10 mouse cellular contexts compared by ENCODE assay signal in the genomic region with DNA sequence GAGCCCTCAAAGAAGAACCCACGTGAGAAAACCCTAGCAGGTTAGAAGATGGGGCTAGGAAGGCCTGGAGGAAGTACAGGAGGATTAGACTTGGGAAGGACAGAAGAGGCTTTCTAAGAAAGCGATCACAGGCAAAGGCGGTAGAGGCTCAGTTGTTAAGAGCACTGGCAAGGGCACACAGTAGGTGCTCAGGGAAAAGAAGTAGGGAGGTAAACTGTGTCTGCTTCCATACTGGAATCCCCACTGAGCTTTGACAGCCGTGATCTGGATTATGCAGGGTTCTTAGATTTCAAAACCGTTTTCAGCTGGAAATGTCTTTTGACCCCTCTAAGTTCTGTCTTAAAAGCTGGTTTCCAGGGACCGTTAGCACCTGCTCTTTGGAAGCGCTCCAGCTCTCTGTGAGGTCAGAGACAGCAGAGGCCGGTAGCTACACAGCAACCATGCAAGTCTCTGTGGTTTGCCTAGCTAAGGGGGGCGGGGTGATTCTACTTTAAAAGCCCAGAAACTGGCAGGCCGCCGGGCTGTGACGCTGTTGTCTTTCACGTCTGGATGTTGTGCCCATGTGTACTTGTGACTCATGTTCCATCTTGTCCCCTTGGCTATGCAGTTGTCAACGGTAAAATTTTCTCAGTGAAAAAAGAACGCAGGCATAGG. TPM values are rescaled to one million over a fixed set of nuclear protein-coding genes. Genes with fewer than 3 reads are reported as not detected.
DNase-seq lines count a peak whose midpoint lies in the region; ATAC-seq lines count a peak whose summit lies in the region.
"Had no signal": no experiment of that assay in that cellular context is flagged by ENCODE, and none has a peak within 500 bp of the region (broad histone marks: within the 10 kb centered on the region; RNA-seq: fewer than 3 reads in every experiment).

No protein-coding gene starts in this region.

- no peak overlapping the region for H3K4me3 ChIP-seq in heart, embryonic 15.5 days
- H3K4me3 ChIP-seq: erythroblast, embryonic 14.5 days; limb, embryonic 12.5 days had no signal

- peak overlapping the region; percentile 49; the same call in 1 of the 2 replicates for H3K27ac ChIP-seq in heart, embryonic 15.5 days
- H3K27ac ChIP-seq: limb, embryonic 12.5 days had no signal

- no peak overlapping the region for H3K4me2 ChIP-seq in heart, embryonic 15.5 days
- H3K4me2 ChIP-seq: limb, embryonic 12.5 days had no signal

- H3K9ac ChIP-seq in heart, embryonic 15.5 days = no peak overlapping the region
- H3K9ac ChIP-seq: limb, embryonic 12.5 days had no signal

- WGBS in heart, embryonic 15.5 days = 54% methylated on average over 15 of the region's 15 CpGs

- H3K9me3 ChIP-seq in heart, embryonic 15.5 days (replicated peaks) = no peaks in the 10 kb centered on the region
- H3K9me3 ChIP-seq: limb, embryonic 12.5 days had no signal

- no peak for ATAC-seq in heart, embryonic 15.5 days (replicated peaks; ENCODE audit: insufficient number of reproducible peaks, insufficient read depth, low FRiP score, low read depth)
- ATAC-seq in CD4-positive, CD25-positive, alpha-beta regulatory T cell, adult 4 months = peak; percentile 82
- ATAC-seq in common myeloid progenitor, adult 5-6 weeks (replicated peaks; ENCODE audit: low read depth, poor library complexity, severe bottlenecking) = peak; percentile 91
- ATAC-seq in cerebellum, adult (ENCODE audit: insufficient number of reproducible peaks, low FRiP score, low TSS enrichment) = no peak

- H3K36me3 ChIP-seq in heart, embryonic 15.5 days = no peaks in the 10 kb centered on the region
- H3K36me3 ChIP-seq: limb, embryonic 12.5 days had no signal

- DNase-seq in heart, adult 11 months = no peak
- peak; percentile 2 to 5 for DNase-seq in layer of hippocampus, postnatal 14 days (ENCODE audit: low spot score in 2 of 2)
- DNase-seq in right cerebral cortex, postnatal 4 days = peak; percentile 7
- DNase-seq in heart, adult 9 months (ENCODE audit: low spot score in 2 of 2) = no peak

- H3K4me1 ChIP-seq in heart, embryonic 15.5 days (replicated peaks) = no peaks in the 10 kb centered on the region
- H3K4me1 ChIP-seq: limb, embryonic 12.5 days had no signal

- no peaks in the 10 kb centered on the region for H3K27me3 ChIP-seq in heart, embryonic 15.5 days
- H3K27me3 ChIP-seq: limb, embryonic 12.5 days had no signal

RNA-seq across cellular contexts. Expression of a gene that starts 43.8 kb away (rescaled TPM):
- 59.2 and 65.0 TPM in 2 replicates for polyA plus RNA-seq in heart, embryonic 15.5 days (2015; fragmentation: Nextera tagmentation; extraction: Ambion mirVana)
- 100 to 1,000 TPM; 134 to 140 TPM for polyA plus RNA-seq in CD4-positive, CD25-positive, alpha-beta regulatory T cell, adult 4 months (2017; shearing (Covaris generic))
- total RNA-seq in common myeloid progenitor, adult 5-6 weeks (2017) = 92.0 and 96.5 TPM in 2 replicates
- total RNA-seq in layer of hippocampus, postnatal 14 days (2021) = 10 to 100 TPM; 74.9 to 79.7 TPM

Comparison
In these comparisons a context has a peak if more than half of its experiments do, and no peak if none do; other contexts are left out.
1. ATAC-seq: peak in CD4-positive, CD25-positive, alpha-beta regulatory T cell, adult 4 months (single experiment) and common myeloid progenitor, adult 5-6 weeks (single experiment); none in heart, embryonic 15.5 days (single experiment) and cerebellum, adult (single experiment).
2. DNase-seq: peak in layer of hippocampus, postnatal 14 days (2 of 2) and right cerebral cortex, postnatal 4 days (single experiment); none in heart, adult 11 months (single experiment) and heart, adult 9 months (0 of 2).